Mouse (Mus musculus): ENCODE measurements around the gene Gtf2f2. TPM values are rescaled to one million over a fixed set of nuclear protein-coding genes. Genes with fewer than 3 reads are reported as not detected.

Gtf2f2 gene
- polyA plus RNA-seq, 1 experiment from 2014 or later = 36.7 TPM

- Histone ChIP-seq H3K4me3 (ENCODE audit: low read depth, low read length) (no peak overlapping the region), H3K9me3 (replicated peaks; ENCODE audit: control insufficient read depth, low read length) (no peaks in the 10 kb centered on the region), H3K4me1 (ENCODE audit: control insufficient read depth, insufficient read depth, low read length) (0 out of 2 replicates have a peak, but pooled peaks cover 3% of the 10 kb centered on the region), H3K36me3 (ENCODE audit: control insufficient read depth, insufficient read depth, low read length) (peaks cover under 1% of the 10 kb centered on the region; the same call in 1 of the 2 replicates), H3K9ac (ENCODE audit: low read depth, low read length) (no peak overlapping the region), H3K27ac (ENCODE audit: low read depth, low read length) (no peak overlapping the region), H3K4me2 (no peak overlapping the region), H3K27me3 (ENCODE audit: control insufficient read depth, insufficient read depth, low read length) (no peaks in the 10 kb centered on the region)
- no peak for ATAC-seq (replicated peaks; ENCODE audit: insufficient number of reproducible peaks, low FRiP score, low TSS enrichment)
- WGBS (ENCODE audit: insufficient replicate concordance) = 28% methylated on average over 4 of the region's 4 CpGs
These were observed 111.1 kb downstream of the Gtf2f2 start for GRCm38 (mm10) chr14:75899566-75899965.

- Histone ChIP-seq H3K9me3 (replicated peaks; ENCODE audit: control insufficient read depth, low read length) (no peaks in the 10 kb centered on the region), H3K4me2 (no peak overlapping the region), H3K27ac (ENCODE audit: low read depth, low read length) (no peak overlapping the region), H3K36me3 (ENCODE audit: control insufficient read depth, insufficient read depth, low read length) (no peaks in the 10 kb centered on the region), H3K9ac (ENCODE audit: low read depth, low read length) (no peak overlapping the region), H3K4me1 (ENCODE audit: control insufficient read depth, insufficient read depth, low read length) (no peaks in the 10 kb centered on the region), H3K4me3 (ENCODE audit: low read depth, low read length) (no peak overlapping the region), H3K27me3 (ENCODE audit: control insufficient read depth, insufficient read depth, low read length) (no peaks in the 10 kb centered on the region)
- WGBS (ENCODE audit: insufficient replicate concordance) = 83% methylated on average over 9 of the region's 9 CpGs
- no peak for ATAC-seq (replicated peaks; ENCODE audit: insufficient number of reproducible peaks, low FRiP score, low TSS enrichment)
These were observed 118.5 kb downstream of the Gtf2f2 start for GRCm38 (mm10) chr14:75892118-75892517.

- Histone ChIP-seq H3K9me3 (replicated peaks; ENCODE audit: control insufficient read depth, low read length) (no peaks in the 10 kb centered on the region), H3K4me1 (ENCODE audit: control insufficient read depth, insufficient read depth, low read length) (0 out of 2 replicates have a peak, but pooled peaks cover 3% of the 10 kb centered on the region), H3K36me3 (ENCODE audit: control insufficient read depth, insufficient read depth, low read length) (no peaks in the 10 kb centered on the region), H3K9ac (ENCODE audit: low read depth, low read length) (no peak overlapping the region), H3K27ac (ENCODE audit: low read depth, low read length) (no peak overlapping the region), H3K27me3 (ENCODE audit: control insufficient read depth, insufficient read depth, low read length) (no peaks in the 10 kb centered on the region), H3K4me3 (ENCODE audit: low read depth, low read length) (no peak overlapping the region), H3K4me2 (no peak overlapping the region)
- ATAC-seq (replicated peaks; ENCODE audit: insufficient number of reproducible peaks, low FRiP score, low TSS enrichment) = no peak
- 72% methylated on average over 5 of the region's 5 CpGs for WGBS (ENCODE audit: insufficient replicate concordance)
These were observed 126.8 kb downstream of the Gtf2f2 start for GRCm38 (mm10) chr14:75883873-75884272.

- Histone ChIP-seq H3K4me1 (ENCODE audit: control insufficient read depth, insufficient read depth, low read length) (0 out of 2 replicates have a peak, but pooled peaks cover 6% of the 10 kb centered on the region), H3K36me3 (ENCODE audit: control insufficient read depth, insufficient read depth, low read length) (no peaks in the 10 kb centered on the region), H3K9me3 (replicated peaks; ENCODE audit: control insufficient read depth, low read length) (no peaks in the 10 kb centered on the region), H3K27ac (ENCODE audit: low read depth, low read length) (no peak overlapping the region), H3K4me2 (no peak overlapping the region), H3K9ac (ENCODE audit: low read depth, low read length) (no peak overlapping the region), H3K4me3 (ENCODE audit: low read depth, low read length) (no peak overlapping the region), H3K27me3 (ENCODE audit: control insufficient read depth, insufficient read depth, low read length) (no peaks in the 10 kb centered on the region)
- ATAC-seq (replicated peaks; ENCODE audit: insufficient number of reproducible peaks, low FRiP score, low TSS enrichment) = no peak
- WGBS (ENCODE audit: insufficient replicate concordance) = 57% methylated on average over 5 of the region's 5 CpGs
These were observed 127.3 kb downstream of the Gtf2f2 start for GRCm38 (mm10) chr14:75883330-75883729.

- no peaks in the 10 kb centered on the region for H3K36me3 ChIP-seq (ENCODE audit: control insufficient read depth, insufficient read depth, low read length)
- H3K4me2 ChIP-seq = no peak overlapping the region
- H3K9me3 ChIP-seq (replicated peaks; ENCODE audit: control insufficient read depth, low read length) = no peaks in the 10 kb centered on the region
- no peak for ATAC-seq (replicated peaks; ENCODE audit: insufficient number of reproducible peaks, low FRiP score, low TSS enrichment)
- no peak overlapping the region for H3K9ac ChIP-seq (ENCODE audit: low read depth, low read length)
- WGBS (ENCODE audit: insufficient replicate concordance) = 39% methylated on average over 4 of the region's 4 CpGs
- no peak overlapping the region for H3K27ac ChIP-seq (ENCODE audit: low read depth, low read length)
- no peaks in the 10 kb centered on the region for H3K27me3 ChIP-seq (ENCODE audit: control insufficient read depth, insufficient read depth, low read length)
- 0 out of 2 replicates have a peak, but pooled peaks cover 6% of the 10 kb centered on the region for H3K4me1 ChIP-seq (ENCODE audit: control insufficient read depth, insufficient read depth, low read length)
- no peak overlapping the region for H3K4me3 ChIP-seq (ENCODE audit: low read depth, low read length)
These were observed 128.8 kb downstream of the Gtf2f2 start for GRCm38 (mm10) chr14:75881856-75882255.

- no peaks in the 10 kb centered on the region for H3K27me3 ChIP-seq (ENCODE audit: control insufficient read depth, insufficient read depth, low read length)
- 0 out of 2 replicates have a peak, but pooled peaks cover 6% of the 10 kb centered on the region for H3K4me1 ChIP-seq (ENCODE audit: control insufficient read depth, insufficient read depth, low read length)
- H3K4me3 ChIP-seq (ENCODE audit: low read depth, low read length) = no peak overlapping the region
- WGBS (ENCODE audit: insufficient replicate concordance) = 20% methylated on average over 8 of the region's 8 CpGs
- no peaks in the 10 kb centered on the region for H3K36me3 ChIP-seq (ENCODE audit: control insufficient read depth, insufficient read depth, low read length)
- ATAC-seq (replicated peaks; ENCODE audit: insufficient number of reproducible peaks, low FRiP score, low TSS enrichment) = no peak
- H3K4me2 ChIP-seq = peak overlapping the region; percentile 29; the same call in 1 of the 2 replicates
- H3K27ac ChIP-seq (ENCODE audit: low read depth, low read length) = no peak overlapping the region
- no peaks in the 10 kb centered on the region for H3K9me3 ChIP-seq (replicated peaks; ENCODE audit: control insufficient read depth, low read length)
- H3K9ac ChIP-seq (ENCODE audit: low read depth, low read length) = 0 out of 2 replicates have a peak overlapping the region, but pooled peaks have one; percentile 34
These were observed 131.7 kb downstream of the Gtf2f2 start for GRCm38 (mm10) chr14:75878980-75879379.

GRCm38 (mm10) chr14:75877297-75877696 lies 133.4 kb downstream of the Gtf2f2 start:
- Histone ChIP-seq H3K4me1 (ENCODE audit: control insufficient read depth, insufficient read depth, low read length) (0 out of 2 replicates have a peak, but pooled peaks cover 6% of the 10 kb centered on the region), H3K9ac (ENCODE audit: low read depth, low read length) (no peak overlapping the region), H3K27ac (ENCODE audit: low read depth, low read length) (no peak overlapping the region), H3K4me2 (no peak overlapping the region), H3K9me3 (replicated peaks; ENCODE audit: control insufficient read depth, low read length) (no peaks in the 10 kb centered on the region), H3K36me3 (ENCODE audit: control insufficient read depth, insufficient read depth, low read length) (no peaks in the 10 kb centered on the region), H3K4me3 (ENCODE audit: low read depth, low read length) (no peak overlapping the region), H3K27me3 (ENCODE audit: control insufficient read depth, insufficient read depth, low read length) (no peaks in the 10 kb centered on the region)
- ATAC-seq (replicated peaks; ENCODE audit: insufficient number of reproducible peaks, low FRiP score, low TSS enrichment) = no peak
- 82% methylated on average over 3 of the region's 3 CpGs for WGBS (ENCODE audit: insufficient replicate concordance)

GRCm38 (mm10) chr14:75876320-75877043 lies 134.2 kb downstream of the Gtf2f2 start:
- ATAC-seq (replicated peaks; ENCODE audit: insufficient number of reproducible peaks, low FRiP score, low TSS enrichment) = no peak
- no peak overlapping the region for H3K27ac ChIP-seq (ENCODE audit: low read depth, low read length)
- 15% methylated on average over 21 of the region's 21 CpGs for WGBS (ENCODE audit: insufficient replicate concordance)
- peak overlapping the region; percentile 38; the same call in 1 of the 2 replicates for H3K4me2 ChIP-seq
- no peaks in the 10 kb centered on the region for H3K27me3 ChIP-seq (ENCODE audit: control insufficient read depth, insufficient read depth, low read length)
- H3K36me3 ChIP-seq (ENCODE audit: control insufficient read depth, insufficient read depth, low read length) = no peaks in the 10 kb centered on the region
- no peak overlapping the region for H3K9ac ChIP-seq (ENCODE audit: low read depth, low read length)
- 0 out of 2 replicates have a peak, but pooled peaks cover 3% of the 10 kb centered on the region for H3K4me1 ChIP-seq (ENCODE audit: control insufficient read depth, insufficient read depth, low read length)
- H3K4me3 ChIP-seq (ENCODE audit: low read depth, low read length) = no peak overlapping the region
- H3K9me3 ChIP-seq (replicated peaks; ENCODE audit: control insufficient read depth, low read length) = no peaks in the 10 kb centered on the region

GRCm38 (mm10) chr14:75873612-75874011 lies 137.1 kb downstream of the Gtf2f2 start:
- 0 out of 2 replicates have a peak, but pooled peaks cover 4% of the 10 kb centered on the region for H3K4me1 ChIP-seq (ENCODE audit: control insufficient read depth, insufficient read depth, low read length)
- 76% methylated on average over 9 of the region's 9 CpGs for WGBS (ENCODE audit: insufficient replicate concordance)

More at GRCm38 (mm10) chr14:75873612-75874011, 137.1 kb downstream of the Gtf2f2 start:
- Histone ChIP-seq H3K4me3 (ENCODE audit: low read depth, low read length) (no peak overlapping the region), H3K4me2 (no peak overlapping the region), H3K36me3 (ENCODE audit: control insufficient read depth, insufficient read depth, low read length) (no peaks in the 10 kb centered on the region), H3K9me3 (replicated peaks; ENCODE audit: control insufficient read depth, low read length) (no peaks in the 10 kb centered on the region), H3K9ac (ENCODE audit: low read depth, low read length) (no peak overlapping the region), H3K27ac (ENCODE audit: low read depth, low read length) (no peak overlapping the region), H3K27me3 (ENCODE audit: control insufficient read depth, insufficient read depth, low read length) (no peaks in the 10 kb centered on the region)
- ATAC-seq (replicated peaks; ENCODE audit: insufficient number of reproducible peaks, low FRiP score, low TSS enrichment) = no peak

Data from heart, embryonic 11.5 days (tissue).